Mouse (Mus musculus): Measurements from ENCODE around the gene Tmed6.
"Not testable (repeated sequence)": the region's sequence is repeated elsewhere in the genome, so short reads cannot be mapped to it uniquely, and the experiment has no call there.

Gene Tmed6

GRCm38 (mm10) chr8:107065511-107066496 is at the start of gene Tmed6:
TSS of gene Tmed6 (minus strand) at chr8:107065644.
- DNase-seq (ENCODE audit: low spot score in 2 of 2): no peak

DNA sequence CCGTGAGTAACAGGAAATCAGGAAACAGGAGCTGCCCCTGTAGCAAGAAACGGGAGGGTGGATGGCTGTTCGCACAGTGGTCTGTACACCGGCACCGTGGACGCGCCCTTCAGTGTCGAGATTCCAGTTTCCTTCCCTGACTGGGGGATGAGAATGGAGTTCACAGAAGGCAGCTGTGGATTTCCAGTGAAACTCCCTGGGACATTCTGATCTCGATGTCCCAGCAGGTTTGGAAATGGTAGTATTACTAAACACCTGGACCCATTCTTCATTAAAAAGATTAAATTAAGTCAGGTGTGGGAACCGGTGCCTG is 49.5 kb upstream of the Tmed6 start:
- no peak for DNase-seq (ENCODE audit: low spot score in 2 of 2)

- DNase-seq (ENCODE audit: low spot score in 2 of 2): no peak
Measured at GRCm38 (mm10) chr8:107114150-107115007, 48.9 kb upstream of the Tmed6 start.

DNA sequence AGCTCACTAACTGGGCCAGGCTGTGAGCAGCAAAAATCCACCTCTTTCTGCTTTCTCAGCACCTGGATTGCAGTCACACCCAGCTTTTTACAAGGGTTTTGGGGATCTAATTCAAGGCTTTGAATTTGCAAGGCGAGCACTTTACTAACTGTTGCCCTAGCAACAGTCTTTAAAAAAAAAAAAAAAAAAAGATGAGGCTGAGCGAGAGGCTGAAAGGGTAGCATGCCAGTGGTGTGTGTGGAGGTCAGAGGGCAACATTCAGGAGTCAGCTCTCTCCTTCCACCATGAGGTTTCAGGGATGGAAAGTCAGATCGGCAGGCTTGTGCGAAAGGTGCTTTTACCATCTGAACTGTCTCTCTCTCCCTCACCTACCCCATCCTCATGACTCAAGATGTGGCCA is 47.8 kb upstream of the Tmed6 start:
- DNase-seq (ENCODE audit: low spot score in 2 of 2): no peak

- DNase-seq (ENCODE audit: low spot score in 2 of 2): no peak
Measured at GRCm38 (mm10) chr8:107111340-107112105, 46.1 kb upstream of the Tmed6 start.

GRCm38 (mm10) chr8:107110629-107111330 is 45.3 kb upstream of the Tmed6 start:
- DNase-seq (ENCODE audit: low spot score in 2 of 2): no peak

- no peak for DNase-seq (ENCODE audit: low spot score in 2 of 2)
Measured at GRCm38 (mm10) chr8:107109816-107110435, 44.5 kb upstream of the Tmed6 start.

DNA sequence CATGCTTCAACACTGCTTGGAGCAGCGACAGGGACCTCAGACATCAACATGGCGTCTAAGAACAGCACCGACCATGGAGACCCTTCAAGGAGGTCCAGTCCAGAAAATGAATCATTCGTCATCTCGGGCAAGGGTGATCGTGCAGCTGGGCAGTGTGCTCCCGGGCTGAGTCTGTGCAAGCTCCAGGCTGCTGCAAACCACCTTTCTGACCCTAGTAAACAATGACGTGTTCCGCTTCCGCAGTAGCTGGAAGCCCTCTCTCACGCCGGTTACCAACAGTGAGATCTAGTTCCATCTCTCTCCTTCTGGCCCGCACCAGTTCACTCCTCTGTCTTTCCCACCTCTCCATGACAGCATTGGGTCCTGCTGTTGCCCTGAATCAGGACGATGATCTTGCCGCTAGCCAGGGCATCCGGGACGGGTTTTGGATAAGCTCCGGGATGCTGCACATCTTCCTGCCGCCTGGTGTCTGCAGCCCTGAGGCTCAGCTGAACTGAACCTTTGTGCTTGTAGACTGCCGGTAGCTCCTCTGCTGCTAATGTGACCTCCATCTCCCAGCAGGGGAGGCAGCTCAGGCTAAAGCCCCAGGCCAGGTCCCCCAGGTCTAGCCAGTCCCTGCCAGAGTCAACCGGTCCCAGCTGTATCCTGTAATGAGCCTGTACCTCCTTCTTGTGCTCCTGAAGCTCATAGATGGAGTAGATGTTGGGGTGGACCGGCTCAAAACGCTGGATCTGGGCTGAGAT is 43.7 kb upstream of the Tmed6 start:
- no peak for DNase-seq (ENCODE audit: low spot score in 2 of 2)

GRCm38 (mm10) chr8:107108089-107108488 is 42.6 kb upstream of the Tmed6 start:
- DNase-seq (ENCODE audit: low spot score in 2 of 2): not testable (repeated sequence)

DNA sequence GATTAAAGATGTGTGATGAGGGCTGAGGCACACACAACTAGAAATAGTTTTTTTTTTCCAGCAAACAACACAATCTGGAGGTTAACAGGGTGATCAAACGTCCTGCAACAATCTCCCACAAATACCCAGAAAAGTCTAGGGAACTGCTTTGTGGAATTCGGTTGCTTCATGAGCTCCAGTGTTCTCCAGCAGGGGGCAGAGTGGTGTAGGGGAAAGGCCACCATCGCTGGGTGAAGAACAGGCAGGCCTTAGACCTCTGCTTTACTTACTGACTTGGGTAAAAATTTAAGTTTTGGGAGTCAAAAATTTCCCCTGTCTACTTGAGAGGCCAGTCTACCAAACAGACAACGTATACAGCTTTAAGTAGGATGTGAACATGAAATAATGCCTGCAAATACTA is 39.1 kb upstream of the Tmed6 start:
- DNase-seq (ENCODE audit: low spot score in 2 of 2): peak; percentile 55 to 88

GRCm38 (mm10) chr8:107100635-107101034 is 35.2 kb upstream of the Tmed6 start:
- no peak for DNase-seq (ENCODE audit: low spot score in 2 of 2)

DNA sequence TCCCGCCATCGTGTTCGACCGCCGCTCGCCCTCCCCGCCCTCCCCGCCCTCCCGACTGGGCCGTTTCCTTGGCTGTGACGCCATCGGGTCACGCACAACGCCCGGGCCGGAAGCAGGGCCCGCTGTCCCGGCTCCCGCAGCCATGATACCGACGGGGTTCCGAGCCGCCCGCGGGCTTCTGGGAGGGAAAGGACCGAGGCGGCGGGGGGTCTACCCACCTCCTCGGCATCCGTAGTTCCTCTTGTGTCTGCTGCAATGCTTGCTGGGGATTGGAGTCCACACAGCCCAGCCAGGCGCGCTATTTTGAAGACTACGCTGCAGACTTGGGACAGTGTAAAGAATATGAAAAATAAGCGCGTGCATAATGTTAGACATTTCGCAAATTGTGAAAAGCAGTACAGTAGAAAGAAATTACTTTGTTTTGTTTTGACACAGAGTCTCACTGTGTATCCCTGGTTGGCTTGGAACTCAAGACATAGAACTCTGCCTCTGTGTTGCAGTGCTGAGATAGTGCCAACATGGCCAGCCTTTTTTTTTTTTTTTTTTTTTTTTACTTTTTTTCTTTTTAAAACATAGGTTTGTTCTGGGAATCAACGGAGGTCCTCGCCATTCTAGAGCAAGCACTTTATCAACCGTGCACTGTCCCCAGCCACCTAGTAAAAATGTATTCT is 31.1 kb upstream of the Tmed6 start, which contains the start of gene Terf2:
Gene Terf2 (minus strand): TSS at position 182 of the 671 bp plus-strand sequence.
- DNase-seq (ENCODE audit: low spot score in 2 of 2): peak; percentile 90 to 94

DNA sequence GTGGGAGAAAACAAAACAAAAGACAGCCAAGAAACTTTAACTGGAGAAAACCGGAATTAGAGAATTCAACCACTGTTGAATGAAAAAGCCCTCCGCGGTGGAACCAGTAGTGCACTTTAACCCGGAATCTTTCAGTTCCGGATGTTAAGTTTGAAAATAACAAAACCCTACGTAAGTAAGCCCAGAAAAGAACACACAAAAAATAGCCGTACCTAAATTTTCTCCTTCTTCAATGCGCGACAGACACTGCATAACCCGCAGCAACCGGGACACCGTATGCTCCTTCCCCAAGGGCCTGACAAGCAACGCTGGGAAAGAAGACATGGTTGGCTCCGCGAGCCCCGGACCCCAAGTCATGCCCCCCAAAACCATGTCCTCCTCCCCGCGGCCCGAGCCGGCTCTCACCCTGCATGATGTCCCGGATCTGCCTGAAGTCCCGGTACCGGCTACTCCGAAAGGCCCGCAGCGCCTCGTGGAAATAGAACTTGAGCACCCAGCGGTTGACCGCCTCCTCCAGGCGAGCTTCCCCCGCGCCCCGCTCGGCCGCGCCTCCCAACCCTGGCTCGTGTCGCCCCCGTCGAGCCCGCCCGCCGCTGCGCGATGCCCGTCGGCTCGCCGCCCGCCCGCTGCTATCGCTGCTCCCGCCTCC is 30.4 kb upstream of the Tmed6 start:
- DNase-seq (ENCODE audit: low spot score in 2 of 2): peak in 1 of 2 experiments; percentile 63

- no peak for DNase-seq (ENCODE audit: low spot score in 2 of 2)
Measured at GRCm38 (mm10) chr8:107090531-107090930, 25.1 kb upstream of the Tmed6 start.

- DNase-seq (ENCODE audit: low spot score in 2 of 2): no peak
Measured at GRCm38 (mm10) chr8:107088526-107089063, 23.2 kb upstream of the Tmed6 start.

GRCm38 (mm10) chr8:107086018-107086417 is 20.6 kb upstream of the Tmed6 start:
- DNase-seq (ENCODE audit: low spot score in 2 of 2): no peak

DNA sequence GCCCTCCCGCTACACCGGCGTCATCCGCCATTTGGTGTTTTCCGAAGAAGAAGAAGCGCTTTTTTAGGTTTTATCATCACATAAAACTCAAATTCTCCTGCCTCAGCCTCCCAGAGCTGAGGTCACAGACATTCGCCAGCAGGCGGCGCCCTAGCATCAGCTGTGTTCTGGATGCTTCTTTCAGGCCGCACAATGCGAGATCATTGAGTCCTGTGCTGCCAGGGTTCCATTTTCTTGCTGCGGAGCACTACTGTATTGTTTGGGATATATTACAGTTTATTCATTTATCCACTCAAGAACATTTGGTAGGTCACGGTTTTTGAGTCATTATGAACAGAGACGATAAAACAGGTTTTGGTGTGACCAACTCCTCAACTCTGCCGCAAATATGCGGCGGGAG is 19.9 kb upstream of the Tmed6 start:
- no peak for DNase-seq (ENCODE audit: low spot score in 2 of 2)

DNA sequence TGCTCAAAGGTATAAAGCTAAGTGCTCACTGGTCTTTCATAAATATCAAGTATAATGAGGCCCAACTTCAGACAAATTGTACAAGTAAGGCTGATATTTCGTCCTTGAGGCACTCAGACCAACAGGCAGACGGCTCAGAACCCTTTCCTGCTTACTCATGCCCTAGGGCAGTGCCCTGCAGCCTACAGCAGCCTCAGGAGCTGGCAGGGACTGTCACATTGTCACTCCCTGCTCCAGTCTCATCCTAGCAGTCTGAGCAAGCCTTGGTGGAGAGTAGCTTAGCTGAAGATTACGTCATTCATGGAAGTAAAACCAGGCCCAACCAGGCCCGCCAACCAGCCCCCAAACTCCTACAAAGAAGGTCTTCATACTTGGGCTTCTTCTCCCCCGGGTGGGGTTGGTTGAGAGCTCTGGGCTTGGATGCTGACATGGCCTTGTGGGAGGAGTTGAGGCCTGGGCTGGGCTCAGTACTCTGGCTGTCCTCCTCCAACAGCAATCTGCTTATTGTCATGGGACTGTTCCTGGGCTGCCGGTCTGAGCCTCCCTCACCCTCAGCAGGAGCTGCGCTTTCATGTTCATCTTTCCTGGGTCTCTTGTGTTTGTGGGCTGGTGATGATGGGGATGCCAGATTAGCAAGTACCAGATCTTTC is 10.9 kb upstream of the Tmed6 start:
- DNase-seq (ENCODE audit: low spot score in 2 of 2): no peak

Measured in urinary bladder, postnatal 4 days (tissue).